Mouse (Mus musculus) kidney, adult 18-20 months (tissue): ENCODE results near the gene Kcnj6.

Source experiments
- DNase-seq: peaks from one replicate; pipeline ENCODE4 v3.0.0; 2021

The Kcnj6 gene

GRCm38 (mm10) chr16:94701971-94702370 lies 295.5 kb downstream of the Kcnj6 start:
- no peak for DNase-seq

- DNase-seq = no peak
These were observed 296.4 kb downstream of the Kcnj6 start for GRCm38 (mm10) chr16:94701141-94701540.
